Mouse (Mus musculus): ENCODE results near the gene Agbl5. TPM values are rescaled to one million over a fixed set of nuclear protein-coding genes. Genes with fewer than 3 reads are reported as not detected.
"Not testable (repeated sequence)": the region's sequence is repeated elsewhere in the genome, so short reads cannot be mapped to it uniquely, and the experiment has no call there.

Agbl5 gene
- polyA plus RNA-seq, 1 experiment from 2014 or later, result 17.4 TPM

DNA sequence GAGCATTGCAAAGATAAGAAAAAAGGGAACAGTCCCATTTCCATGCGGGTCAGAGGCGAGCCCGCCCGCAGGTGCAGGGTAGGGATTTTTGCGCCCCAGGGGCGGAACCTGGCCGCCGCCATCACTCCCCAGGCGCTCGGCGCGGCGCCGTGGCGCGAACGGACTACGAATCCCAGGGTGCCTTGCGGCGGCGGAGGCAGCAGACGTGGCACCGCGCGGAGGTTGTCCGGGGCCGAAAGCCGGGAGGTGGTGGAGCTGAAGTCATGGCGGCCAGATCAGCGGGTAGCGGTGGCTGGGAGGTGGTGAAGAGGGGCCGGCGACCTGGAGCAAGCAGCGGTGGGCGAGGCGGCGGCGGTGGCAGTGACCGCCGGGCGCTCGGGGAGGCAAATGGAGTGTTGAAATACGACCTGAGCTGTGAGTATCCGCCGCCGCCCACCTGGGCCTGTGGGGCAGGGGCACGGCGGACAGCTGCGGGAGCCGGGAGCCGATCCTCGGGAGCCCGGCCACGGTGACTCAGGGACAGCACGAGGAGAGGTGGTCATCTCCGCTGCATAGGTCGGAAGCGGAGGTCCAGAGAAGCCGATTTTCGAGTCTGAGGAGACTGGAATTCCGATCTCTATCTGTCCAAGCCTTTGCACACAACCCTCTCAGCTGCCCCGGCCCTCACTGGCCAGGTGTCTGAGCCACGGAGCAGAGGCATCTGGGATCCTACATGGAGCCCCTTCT lies 18.9 kb upstream of the Agbl5 start:
- peak overlapping the region; percentile 90 for H3K27ac ChIP-seq (replicated peaks)
- peak overlapping the region; percentile 86 for H3K4me3 ChIP-seq
- peak; percentile 89 for DNase-seq (ENCODE audit: low spot score)
- H3K4me1 ChIP-seq, result peaks cover 21% of the 10 kb centered on the region
- under 1% methylated on average over 63 of the region's 63 CpGs for WGBS
- no peaks in the 10 kb centered on the region for H3K9me3 ChIP-seq (replicated peaks)
- peaks cover 69% of the 10 kb centered on the region for H3K36me3 ChIP-seq
- H3K27me3 ChIP-seq (ENCODE audit: low read depth, poor library complexity, severe bottlenecking), result no peaks in the 10 kb centered on the region

DNA sequence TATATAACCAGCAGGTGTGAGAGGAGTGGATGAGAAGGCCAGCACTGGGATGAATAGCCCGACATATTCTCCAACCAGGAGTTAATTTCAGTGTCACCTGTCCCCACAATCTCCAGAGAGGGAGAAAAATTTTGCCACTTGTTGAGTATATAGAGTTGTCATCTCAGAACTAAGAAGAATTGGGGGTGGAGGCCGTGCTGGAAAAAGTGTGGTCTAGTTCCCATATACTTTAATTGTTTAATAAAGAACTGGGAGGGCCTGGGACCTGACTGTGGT lies 18.4 kb upstream of the Agbl5 start:
- WGBS, result 34% methylated on average over 2 of the region's 2 CpGs
- H3K4me1 ChIP-seq, result peaks cover 21% of the 10 kb centered on the region
- H3K36me3 ChIP-seq, result peaks cover 69% of the 10 kb centered on the region
- no peaks in the 10 kb centered on the region for H3K9me3 ChIP-seq (replicated peaks)
- peak overlapping the region; percentile 86 for H3K4me3 ChIP-seq
- no peaks in the 10 kb centered on the region for H3K27me3 ChIP-seq (ENCODE audit: low read depth, poor library complexity, severe bottlenecking)
- peak overlapping the region; percentile 90 for H3K27ac ChIP-seq (replicated peaks)
- no peak for DNase-seq (ENCODE audit: low spot score)

GRCm38 (mm10) chr5:30872574-30872973 lies 15.9 kb upstream of the Agbl5 start:
- 94% methylated on average over 9 of the region's 9 CpGs for WGBS
- Histone ChIP-seq H3K9me3 (replicated peaks) (no peaks in the 10 kb centered on the region), H3K36me3 (peaks cover 77% of the 10 kb centered on the region), H3K4me3 (no peak overlapping the region), H3K4me1 (peaks cover 21% of the 10 kb centered on the region), H3K27ac (replicated peaks) (no peak overlapping the region), H3K27me3 (ENCODE audit: low read depth, poor library complexity, severe bottlenecking) (no peaks in the 10 kb centered on the region)
- no peak for DNase-seq (ENCODE audit: low spot score)

GRCm38 (mm10) chr5:30874365-30874764 lies 14.1 kb upstream of the Agbl5 start:
- H3K36me3 ChIP-seq, result peaks cover 79% of the 10 kb centered on the region

GRCm38 (mm10) chr5:30878616-30879015 lies 9.9 kb upstream of the Agbl5 start:
- Histone ChIP-seq H3K4me1 (0 out of 2 replicates have a peak, but pooled peaks cover 2% of the 10 kb centered on the region), H3K27me3 (ENCODE audit: low read depth, poor library complexity, severe bottlenecking) (no peaks in the 10 kb centered on the region), H3K36me3 (peaks cover 46% of the 10 kb centered on the region), H3K4me3 (no peak overlapping the region), H3K27ac (replicated peaks) (no peak overlapping the region), H3K9me3 (replicated peaks) (no peaks in the 10 kb centered on the region)
- 68% methylated on average over 6 of the region's 6 CpGs for WGBS
- no peak for DNase-seq (ENCODE audit: low spot score)

More at GRCm38 (mm10) chr5:30874365-30874764, 14.1 kb upstream of the Agbl5 start:
- Histone ChIP-seq H3K4me3 (no peak overlapping the region), H3K27ac (replicated peaks) (no peak overlapping the region), H3K9me3 (replicated peaks) (no peaks in the 10 kb centered on the region), H3K4me1 (peaks cover 17% of the 10 kb centered on the region), H3K27me3 (ENCODE audit: low read depth, poor library complexity, severe bottlenecking) (no peaks in the 10 kb centered on the region)
- no peak for DNase-seq (ENCODE audit: low spot score)
- WGBS, result 93% methylated on average over 7 of the region's 7 CpGs

GRCm38 (mm10) chr5:30879347-30879943 lies 9.0 kb upstream of the Agbl5 start:
- Histone ChIP-seq H3K36me3 (peaks cover 37% of the 10 kb centered on the region), H3K9me3 (replicated peaks) (no peaks in the 10 kb centered on the region), H3K27ac (replicated peaks) (no peak overlapping the region), H3K27me3 (ENCODE audit: low read depth, poor library complexity, severe bottlenecking) (no peaks in the 10 kb centered on the region), H3K4me1 (0 out of 2 replicates have a peak, but pooled peaks cover 2% of the 10 kb centered on the region), H3K4me3 (no peak overlapping the region)
- DNase-seq (ENCODE audit: low spot score), result no peak
- 77% methylated on average over 5 of the region's 5 CpGs for WGBS

DNA sequence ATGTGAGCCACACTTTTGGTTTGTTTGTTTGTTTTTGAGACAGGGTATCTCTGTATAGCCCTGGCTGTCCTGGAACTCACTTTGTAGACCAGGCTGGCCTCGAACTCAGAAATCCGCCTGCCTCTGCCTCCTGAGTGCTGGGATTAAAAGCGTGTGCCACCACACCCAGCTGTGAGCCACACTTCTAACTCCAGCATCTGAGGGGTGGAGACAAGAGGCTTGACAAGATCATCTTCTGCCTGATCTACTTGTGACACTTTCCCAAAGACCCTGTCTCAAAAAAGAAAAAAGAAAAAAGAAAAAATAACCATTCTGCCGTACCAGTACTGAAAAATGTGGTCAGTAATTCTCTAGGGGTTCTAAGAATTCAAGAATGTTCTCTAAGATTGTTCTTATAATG lies 6.7 kb upstream of the Agbl5 start:
- Histone ChIP-seq H3K4me1 (peaks cover 12% of the 10 kb centered on the region), H3K36me3 (peaks cover 14% of the 10 kb centered on the region)
- H3K27ac ChIP-seq (replicated peaks); DNase-seq (ENCODE audit: low spot score); H3K27me3 ChIP-seq (ENCODE audit: low read depth, poor library complexity, severe bottlenecking); H3K4me3 ChIP-seq; H3K9me3 ChIP-seq (replicated peaks): not testable (repeated sequence)
- 88% methylated on average over 4 of the region's 4 CpGs for WGBS

- DNase-seq (ENCODE audit: low spot score), result no peak
- H3K4me1 ChIP-seq, result peaks cover 30% of the 10 kb centered on the region
- peak overlapping the region; percentile 73 for H3K4me3 ChIP-seq
- WGBS, result 63% methylated on average over 4 of the region's 4 CpGs
- no peaks in the 10 kb centered on the region for H3K27me3 ChIP-seq (ENCODE audit: low read depth, poor library complexity, severe bottlenecking)
- no peaks in the 10 kb centered on the region for H3K9me3 ChIP-seq (replicated peaks)
- H3K27ac ChIP-seq (replicated peaks), result peak overlapping the region; percentile 94; the same call in 1 of the 2 replicates
- peaks cover 10% of the 10 kb centered on the region for H3K36me3 ChIP-seq
Observed at GRCm38 (mm10) chr5:30886209-30886608, 2.3 kb upstream of the Agbl5 start.

DNA sequence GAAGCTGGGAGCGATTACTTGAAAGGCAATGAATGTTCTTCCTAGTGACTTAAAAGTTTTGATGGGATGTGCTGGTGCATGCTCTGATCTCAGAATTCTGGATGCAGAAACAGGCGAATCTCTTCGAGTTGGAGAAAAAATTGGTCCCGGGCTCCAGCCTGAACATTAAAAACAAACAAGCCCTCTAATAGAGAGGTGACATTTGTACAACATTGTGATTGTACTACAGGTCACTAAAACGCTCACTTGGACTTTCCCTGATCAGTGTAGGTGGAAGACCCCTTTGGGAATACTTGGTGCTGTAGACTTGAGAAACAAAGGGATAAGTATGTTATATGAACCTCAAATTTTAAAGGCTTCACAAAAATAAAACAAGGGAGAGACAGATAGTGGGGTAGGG lies 1.8 kb upstream of the Agbl5 start:
- Histone ChIP-seq H3K9me3 (replicated peaks) (no peaks in the 10 kb centered on the region), H3K4me3 (peak overlapping the region; percentile 73), H3K4me1 (peaks cover 30% of the 10 kb centered on the region), H3K27me3 (ENCODE audit: low read depth, poor library complexity, severe bottlenecking) (no peaks in the 10 kb centered on the region), H3K27ac (replicated peaks) (peak overlapping the region; percentile 94), H3K36me3 (peaks cover 15% of the 10 kb centered on the region)
- WGBS, result 42% methylated on average over 5 of the region's 5 CpGs
- no peak for DNase-seq (ENCODE audit: low spot score)

DNA sequence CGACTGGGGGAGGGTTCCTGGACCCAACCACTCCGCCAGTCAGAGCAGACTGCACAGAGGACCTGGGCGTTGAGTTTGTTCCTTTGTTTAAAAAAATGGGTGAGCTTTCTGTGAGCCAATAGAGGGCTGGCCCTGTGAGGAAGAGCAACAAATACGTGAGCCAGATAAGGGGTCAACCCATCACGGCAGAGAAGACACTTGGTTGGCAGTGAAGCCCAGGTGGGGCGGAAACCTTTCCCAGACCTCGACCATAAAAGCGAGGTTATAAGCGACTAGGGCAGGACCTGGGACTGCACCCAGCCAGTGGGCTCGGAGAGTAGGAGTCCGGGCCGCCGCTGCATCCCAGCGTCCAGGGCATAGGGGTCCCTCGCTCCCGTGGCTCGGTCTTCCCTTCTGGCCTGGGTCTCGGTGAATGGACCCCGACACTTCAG lies 1.1 kb upstream of the Agbl5 start:
- H3K27me3 ChIP-seq (ENCODE audit: low read depth, poor library complexity, severe bottlenecking), result no peaks in the 10 kb centered on the region
- peak overlapping the region; percentile 73 for H3K4me3 ChIP-seq
- peak overlapping the region; percentile 94 for H3K27ac ChIP-seq (replicated peaks)
- no peaks in the 10 kb centered on the region for H3K9me3 ChIP-seq (replicated peaks)
- H3K36me3 ChIP-seq, result peaks cover 21% of the 10 kb centered on the region
- WGBS, result under 1% methylated on average over 19 of the region's 19 CpGs
- DNase-seq (ENCODE audit: low spot score), result peak; percentile 83
- H3K4me1 ChIP-seq, result peaks cover 30% of the 10 kb centered on the region

- Histone ChIP-seq H3K9me3 (replicated peaks) (no peaks in the 10 kb centered on the region), H3K4me1 (peaks cover 30% of the 10 kb centered on the region), H3K36me3 (peaks cover 27% of the 10 kb centered on the region), H3K27ac (replicated peaks) (peak overlapping the region; percentile 94), H3K27me3 (ENCODE audit: low read depth, poor library complexity, severe bottlenecking) (no peaks in the 10 kb centered on the region), H3K4me3 (peak overlapping the region; percentile 73)
- WGBS, result under 1% methylated on average over 28 of the region's 28 CpGs
- peak; percentile 95 for DNase-seq (ENCODE audit: low spot score)
Observed at GRCm38 (mm10) chr5:30887858-30888336, 597 bp upstream of the Agbl5 start.

DNA sequence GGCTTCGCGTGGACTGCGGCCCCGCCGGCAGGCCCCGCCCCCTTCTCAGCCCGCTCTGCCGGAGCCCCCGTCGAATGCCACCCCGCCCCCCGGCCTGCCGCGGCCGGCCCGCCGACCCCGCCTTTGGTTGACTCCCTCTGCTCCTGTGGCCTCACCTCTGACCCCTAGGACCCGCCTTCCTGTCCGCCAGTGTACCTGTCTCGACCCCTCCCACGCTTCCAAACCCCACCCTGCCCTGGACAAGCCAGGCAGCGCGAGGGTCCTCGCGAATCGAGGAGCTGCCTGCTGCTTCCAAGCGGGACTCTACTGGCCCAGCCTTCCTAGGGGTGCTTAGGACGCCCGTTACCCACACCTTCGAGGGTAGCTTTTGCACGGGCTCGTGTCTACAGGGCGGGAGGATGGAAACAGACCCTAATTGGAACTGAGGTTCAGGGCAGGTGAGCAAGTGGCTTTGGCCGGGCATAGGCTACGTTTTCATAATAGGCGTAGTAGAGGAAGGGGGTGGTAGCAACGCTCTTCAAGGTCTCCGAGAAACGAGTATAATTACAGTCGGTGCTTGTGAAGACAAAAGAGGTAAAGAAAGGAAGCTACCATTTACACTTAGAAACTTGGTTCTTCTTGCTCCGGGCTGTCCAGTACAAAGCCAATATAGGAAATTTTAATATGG lies 727 bp downstream of the Agbl5 start:
- Histone ChIP-seq H3K27me3 (ENCODE audit: low read depth, poor library complexity, severe bottlenecking) (no peaks in the 10 kb centered on the region), H3K9me3 (replicated peaks) (no peaks in the 10 kb centered on the region), H3K4me3 (peak overlapping the region; percentile 73), H3K27ac (replicated peaks) (peak overlapping the region; percentile 94), H3K36me3 (peaks cover 40% of the 10 kb centered on the region), H3K4me1 (peaks cover 30% of the 10 kb centered on the region)
- whole genome bisulfite sequencing, result 2% methylated on average over 41 of the region's 42 CpGs
- no peak for DNase-seq (ENCODE audit: low spot score)

DNA sequence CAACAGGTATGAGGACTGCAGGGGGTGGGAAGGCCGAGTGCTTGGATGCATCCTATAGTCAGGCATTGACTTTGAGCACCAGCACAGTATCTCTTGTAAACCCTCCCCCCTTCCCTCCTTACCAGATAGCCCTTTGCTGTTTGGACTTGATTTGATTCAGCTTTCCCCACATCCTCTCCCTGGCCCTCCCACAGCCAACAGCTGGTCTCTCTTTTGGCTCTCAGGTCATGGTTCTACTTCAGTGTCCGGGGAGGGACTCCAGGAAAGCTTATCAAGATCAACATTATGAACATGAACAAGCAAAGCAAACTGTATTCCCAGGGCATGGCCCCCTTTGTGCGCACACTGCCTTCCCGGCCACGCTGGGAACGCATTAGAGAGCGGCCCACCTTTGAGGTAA lies 1.9 kb downstream of the Agbl5 start:
- DNase-seq (ENCODE audit: low spot score), result no peak
- peak overlapping the region; percentile 94; the same call in 1 of the 2 replicates for H3K27ac ChIP-seq (replicated peaks)
- H3K4me1 ChIP-seq, result peaks cover 30% of the 10 kb centered on the region
- peaks cover 52% of the 10 kb centered on the region for H3K36me3 ChIP-seq
- 88% methylated on average over 7 of the region's 7 CpGs for WGBS
- no peaks in the 10 kb centered on the region for H3K27me3 ChIP-seq (ENCODE audit: low read depth, poor library complexity, severe bottlenecking)
- no peaks in the 10 kb centered on the region for H3K9me3 ChIP-seq (replicated peaks)
- H3K4me3 ChIP-seq, result peak overlapping the region; percentile 73
